Mouse (Mus musculus): ENCODE data around the gene Slc26a8. TPM values are rescaled to one million over a fixed set of nuclear protein-coding genes. Genes with fewer than 3 reads are reported as not detected.

Gene Slc26a8
- total RNA-seq, 2 experiments from 2014 or later: 6.6 to 8.0 TPM

- DNase-seq (ENCODE audit: low spot score in 2 of 2): no peak
- intact Hi-C loops (cut with DNase I): no loop called here
Measured at GRCm38 (mm10) chr17:28701171-28701570, 11.1 kb upstream of the Slc26a8 start.

GRCm38 (mm10) chr17:28699789-28700188 lies 9.8 kb upstream of the Slc26a8 start:
- DNase-seq (ENCODE audit: low spot score in 2 of 2): no peak
- intact Hi-C loops (cut with DNase I): no loop called here

DNA sequence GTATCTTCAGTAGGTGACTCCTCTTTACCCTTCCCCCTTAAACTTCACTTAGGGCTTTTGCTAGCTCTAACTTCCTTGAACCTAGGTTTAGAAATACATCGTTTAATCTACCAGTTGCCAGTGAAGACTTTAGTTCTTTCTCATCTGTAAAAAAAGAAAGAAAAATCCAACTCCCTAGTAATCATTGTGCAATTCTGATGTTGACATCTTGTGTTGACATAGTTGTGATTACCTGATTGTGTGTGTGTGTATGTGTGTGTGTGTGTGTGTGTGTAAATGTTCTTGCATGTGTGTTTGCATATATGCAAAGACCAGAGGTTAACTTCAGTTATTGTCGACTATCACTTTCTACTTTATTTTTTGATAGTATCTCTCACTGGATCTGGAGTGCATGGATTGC lies 8.6 kb upstream of the Slc26a8 start:
- intact Hi-C loops (cut with DNase I): no loop called here
- no peak for DNase-seq (ENCODE audit: low spot score in 2 of 2)

GRCm38 (mm10) chr17:28698245-28698644 lies 8.2 kb upstream of the Slc26a8 start:
- DNase-seq (ENCODE audit: low spot score in 2 of 2): no peak
- intact Hi-C loops (cut with DNase I): no loop called here

DNA sequence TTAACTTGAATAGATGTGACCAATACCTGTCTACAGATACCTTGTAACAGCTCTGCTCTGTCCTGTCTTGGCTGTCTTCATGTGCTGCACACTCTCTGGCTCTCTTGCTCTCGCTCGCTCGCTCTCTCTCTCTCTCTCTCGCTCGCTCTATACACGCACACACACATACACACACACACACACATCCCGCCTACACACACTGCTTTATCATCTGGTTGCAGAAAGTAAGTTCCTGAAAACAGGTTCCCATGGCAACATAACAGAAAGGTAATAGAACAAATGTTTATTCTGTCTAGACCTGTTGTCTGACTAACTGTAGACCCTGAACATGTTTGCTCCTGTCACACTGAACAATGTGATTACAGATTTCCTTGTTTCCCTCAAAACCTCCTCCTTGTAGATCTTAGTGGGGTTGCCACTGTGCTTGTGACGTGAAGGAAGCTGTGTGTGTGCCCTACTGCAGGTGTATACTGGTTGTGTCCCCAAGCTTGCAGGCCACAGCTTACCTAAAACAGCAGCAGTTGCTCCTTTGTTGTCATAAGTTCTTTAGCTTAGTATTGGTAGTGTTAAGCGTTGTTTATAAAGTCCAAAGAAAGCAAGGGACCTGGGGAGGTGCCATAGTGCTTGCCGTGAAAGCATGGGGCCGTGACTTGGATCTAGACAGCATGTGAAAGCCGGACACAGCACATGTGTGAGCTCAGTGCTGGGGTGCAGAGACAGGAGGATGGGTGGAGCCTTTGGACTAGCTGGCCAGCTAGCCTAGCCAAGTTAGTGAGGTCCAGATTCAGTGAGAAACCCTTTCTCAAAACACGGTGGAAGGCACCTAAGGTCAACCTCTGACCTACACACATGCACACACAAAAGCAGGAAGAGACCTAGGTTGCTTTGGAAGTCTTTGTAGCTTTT lies 7.5 kb upstream of the Slc26a8 start:
- intact Hi-C loops (cut with DNase I): no loop called here
- DNase-seq (ENCODE audit: low spot score in 2 of 2): peak; percentile 54 to 66

DNA sequence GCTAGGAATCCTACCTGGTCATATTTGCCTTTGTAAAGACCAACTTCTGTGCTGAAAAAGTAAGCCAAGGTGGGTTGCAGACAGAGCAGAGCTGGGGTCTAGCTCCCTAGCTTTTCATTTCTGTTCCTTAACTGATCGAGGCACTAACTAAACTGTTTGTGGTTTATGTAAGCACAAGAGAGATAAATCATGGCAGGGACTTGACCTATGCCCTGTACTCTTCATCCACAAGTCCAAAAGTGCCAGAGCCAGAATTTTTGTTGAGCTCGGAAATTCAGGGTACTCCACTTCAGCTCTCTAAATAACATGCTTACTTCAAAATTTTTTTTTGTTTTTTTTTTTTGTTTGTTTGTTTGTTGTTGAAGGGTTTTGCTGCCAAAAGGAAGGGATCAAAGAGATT lies 6.6 kb upstream of the Slc26a8 start:
- intact Hi-C loops (cut with DNase I): no loop called here
- no peak for DNase-seq (ENCODE audit: low spot score in 2 of 2)

DNA sequence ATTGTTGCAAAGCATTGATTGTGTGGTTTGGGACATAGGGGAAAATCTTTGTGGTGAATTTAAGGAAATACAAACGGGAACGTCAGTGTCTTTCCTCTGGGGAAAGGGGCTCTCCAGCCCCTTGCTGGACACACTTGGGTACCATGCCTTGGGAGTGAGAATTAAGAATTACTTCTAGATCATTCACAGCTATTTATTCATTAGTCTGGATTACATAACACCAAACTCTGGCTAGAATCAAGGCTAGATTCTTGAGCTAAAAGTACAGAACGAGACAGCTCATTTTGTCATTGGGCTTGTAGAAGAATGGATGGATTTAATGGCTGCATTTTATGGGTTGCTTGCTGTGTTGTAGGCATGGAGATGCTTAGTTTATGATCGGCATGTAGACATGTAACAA lies 4.8 kb upstream of the Slc26a8 start:
- DNase-seq (ENCODE audit: low spot score in 2 of 2): no peak
- intact Hi-C loops (cut with DNase I): loop anchor here (5.0 kb wide), 3 partner anchors 73 to 212 kb away; partner anchors contain the start of gene Srpk1

- no peak for DNase-seq (ENCODE audit: low spot score in 2 of 2)
- intact Hi-C loops (cut with DNase I): loop anchor here (5.0 kb wide), 3 partner anchors 72 to 213 kb away; partner anchors contain the start of gene Srpk1
Measured at GRCm38 (mm10) chr17:28694078-28694477, 4.0 kb upstream of the Slc26a8 start.

DNA sequence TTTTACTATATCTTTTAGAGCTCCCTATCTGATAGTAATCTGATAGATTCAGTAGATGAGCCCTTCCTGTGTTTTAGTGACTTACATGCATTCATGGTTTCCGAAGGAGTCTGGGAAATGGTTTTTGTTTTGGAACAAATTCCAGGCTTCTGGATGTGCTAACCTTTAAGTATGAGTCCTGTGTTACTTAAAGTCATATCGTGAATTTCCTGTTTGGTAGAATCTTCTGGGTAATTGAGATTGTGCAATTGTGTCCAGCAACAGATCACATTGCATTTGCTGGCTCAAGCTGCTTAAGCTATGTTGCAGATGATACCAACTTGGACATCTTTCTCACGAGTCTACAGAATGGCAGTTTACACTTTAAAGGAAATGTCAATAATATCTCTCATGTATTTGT lies 3.1 kb upstream of the Slc26a8 start:
- intact Hi-C loops (cut with DNase I): loop anchor here (5.0 kb wide), 3 partner anchors 71 to 214 kb away; partner anchors contain the start of gene Srpk1

GRCm38 (mm10) chr17:28692341-28692710 lies 2.3 kb upstream of the Slc26a8 start:
- peak; percentile 58 to 82 for DNase-seq (ENCODE audit: low spot score in 2 of 2)
- intact Hi-C loops (cut with DNase I): loop anchor here (5.0 kb wide), 3 partner anchors 70 to 215 kb away; partner anchors contain the start of gene Srpk1

More for the DNA sequence above, 3.1 kb upstream of the Slc26a8 start:
- DNase-seq (ENCODE audit: low spot score in 2 of 2): no peak

- no peak for DNase-seq (ENCODE audit: low spot score in 2 of 2)
- intact Hi-C loops (cut with DNase I): loop anchor here (1.0 to 5.0 kb wide), 7 partner anchors 43 to 235 kb away; partner anchors contain the start of genes Brpf3 and Srpk1
Measured at GRCm38 (mm10) chr17:28691687-28692340, 1.8 kb upstream of the Slc26a8 start.

GRCm38 (mm10) chr17:28690776-28691686 lies 998 bp upstream of the Slc26a8 start, which contains the start of gene Mapk14:
Gene Mapk14, plus strand, starts transcription at chr17:28691329.
- peak; percentile 100 for DNase-seq (ENCODE audit: low spot score in 2 of 2)
- intact Hi-C loops (cut with DNase I): loop anchor here (1.0 to 5.0 kb wide), 7 partner anchors 44 to 236 kb away; partner anchors contain the start of genes Brpf3 and Srpk1

GRCm38 (mm10) chr17:28687354-28687753 lies 2.7 kb downstream of the Slc26a8 start:
- DNase-seq (ENCODE audit: low spot score in 2 of 2): no peak
- intact Hi-C loops (cut with DNase I): no loop called here

DNA sequence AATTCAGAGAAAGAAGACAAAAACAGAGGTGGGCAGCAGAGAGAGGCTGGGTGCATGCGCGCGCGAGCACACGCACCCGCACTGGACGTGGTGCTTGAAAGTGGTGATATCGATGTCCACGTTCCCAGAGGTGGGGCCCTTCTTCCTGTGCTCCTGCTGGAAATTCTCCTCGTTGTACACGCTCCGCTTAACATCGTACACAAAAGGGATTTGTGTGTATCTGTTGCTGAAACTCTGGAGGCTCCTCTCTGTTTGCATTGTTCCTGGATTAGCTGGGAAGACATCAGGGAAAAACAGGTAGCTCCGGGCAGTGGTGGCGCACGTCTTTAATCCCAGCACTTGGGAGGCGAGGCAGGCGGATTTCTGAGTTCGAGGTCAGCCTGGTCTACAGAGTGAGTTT lies 5.4 kb downstream of the Slc26a8 start:
- no peak for DNase-seq (ENCODE audit: low spot score in 2 of 2)
- intact Hi-C loops (cut with DNase I): no loop called here

DNA sequence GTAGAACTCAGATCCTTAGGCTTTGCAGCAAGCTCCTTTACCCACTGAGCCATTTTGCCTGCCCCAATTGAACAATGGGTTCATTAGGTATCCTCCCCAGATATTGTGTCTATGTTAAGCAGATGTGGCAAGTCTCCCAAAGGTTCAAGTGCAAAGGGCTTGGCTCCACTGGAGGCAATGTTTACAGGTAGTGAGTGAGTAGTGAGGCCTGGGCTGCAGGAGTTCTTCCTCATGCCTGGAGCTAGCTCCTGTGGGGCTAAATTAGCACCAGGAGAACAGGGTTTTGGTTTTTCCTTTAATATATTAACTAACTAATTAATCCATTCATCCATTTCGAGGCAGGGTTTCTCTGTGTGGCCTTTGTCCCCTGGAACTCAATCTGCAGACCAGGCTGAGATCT lies 6.4 kb downstream of the Slc26a8 start:
- no peak for DNase-seq (ENCODE audit: low spot score in 2 of 2)
- intact Hi-C loops (cut with DNase I): no loop called here

GRCm38 (mm10) chr17:28682311-28683084 lies 7.5 kb downstream of the Slc26a8 start:
- intact Hi-C loops (cut with DNase I): no loop called here
- no peak for DNase-seq (ENCODE audit: low spot score in 2 of 2)

GRCm38 (mm10) chr17:28659564-28659963 lies 30.5 kb downstream of the Slc26a8 start:
- intact Hi-C loops (cut with DNase I): no loop called here

DNA sequence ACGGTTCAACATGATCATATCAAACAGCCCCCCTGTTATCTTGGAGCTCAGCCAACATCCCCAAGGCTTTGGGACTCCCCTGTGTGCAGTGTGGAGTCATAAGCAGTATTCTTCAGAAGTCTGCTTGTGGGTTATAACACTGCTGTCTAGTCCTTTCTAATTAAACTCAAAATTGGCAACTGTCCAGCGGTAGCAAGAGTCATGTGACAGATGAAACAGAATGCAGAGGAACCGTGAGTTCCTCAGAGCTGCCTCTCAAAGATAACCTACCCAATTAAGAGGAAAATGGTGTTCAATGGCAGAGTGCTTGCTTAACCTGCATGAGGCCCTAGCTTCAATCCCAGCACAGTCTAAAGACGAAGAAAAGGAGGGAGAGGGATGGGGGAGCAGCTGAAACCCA lies 32.1 kb downstream of the Slc26a8 start:
- DNase-seq (ENCODE audit: low spot score in 2 of 2): peak; percentile 13 to 22
- intact Hi-C loops (cut with DNase I): no loop called here

More at GRCm38 (mm10) chr17:28659564-28659963, 30.5 kb downstream of the Slc26a8 start:
- no peak for DNase-seq (ENCODE audit: low spot score in 2 of 2)

GRCm38 (mm10) chr17:28650268-28650667 lies 39.8 kb downstream of the Slc26a8 start:
- intact Hi-C loops (cut with DNase I): no loop called here
- DNase-seq (ENCODE audit: low spot score in 2 of 2): no peak
